Mouse (Mus musculus) MEL (cell line): ENCODE measurements at regions not wholly inside any gene's neighbourhood (a gene's known extent, or its start where the extent isn't known, plus 50 kb on each side); places are given as distances from the start of the nearest gene placed in this dataset.

Experiments used
- CTCF ChIP-seq, 3 experiments: IDR thresholded peaks in 2 of 3; conservative IDR thresholded peaks in 1 of 3; 2 replicates each; pipeline ENCODE4 v1.5.1; 2011 to 2012; ENCODE audit warnings: low read length in 3 of 3, low read depth in 2 of 3, mild to moderate bottlenecking in 2 of 3, improper control_type of control experiment in 1 of 3, inconsistent platforms in 1 of 3, mixed read lengths in 1 of 3, moderate library complexity in 1 of 3; ENCODE audit not compliant: control insufficient read depth in 1 of 3, insufficient read depth in 1 of 3, poor library complexity in 1 of 3, severe bottlenecking in 1 of 3
- EP300 ChIP-seq, 2 experiments: IDR thresholded peaks; 2 replicates each; pipeline ENCODE4 v1.6.1; 2011; ENCODE audit warnings: improper control_type of control experiment in 2 of 2, low read length in 2 of 2, low read depth in 1 of 2, mild to moderate bottlenecking in 1 of 2
- GABPA ChIP-seq: IDR thresholded peaks from 2 replicates; pipeline ENCODE4 v1.6.1; 2012; ENCODE audit warnings: low read depth, mild to moderate bottlenecking, inconsistent platforms, low read length, improper control_type of control experiment, moderate library complexity
- MAX ChIP-seq: IDR thresholded peaks from 2 replicates; pipeline ENCODE4 v1.6.1; 2011; ENCODE audit warnings: low read length, improper control_type of control experiment
- POLR2A ChIP-seq, 2 experiments: IDR thresholded peaks; 2 replicates each; pipeline ENCODE4 v1.6.1; 2011 to 2012; ENCODE audit warnings: low read length in 2 of 2, mild to moderate bottlenecking in 2 of 2, control low read depth in 1 of 2, improper control_type of control experiment in 1 of 2, low read depth in 1 of 2, moderate library complexity in 1 of 2; ENCODE audit not compliant: control insufficient read depth in 1 of 2, insufficient read depth in 1 of 2, poor library complexity in 1 of 2
- POLR2AphosphoS2 ChIP-seq: IDR thresholded peaks from 2 replicates; pipeline ENCODE4 v1.6.1; 2011; ENCODE audit warnings: low read length, improper control_type of control experiment
- SMC3 ChIP-seq: IDR thresholded peaks from 2 replicates; pipeline ENCODE4 v1.6.1; 2011; ENCODE audit warnings: low read depth, low read length, improper control_type of control experiment
- TAL1 ChIP-seq: IDR thresholded peaks from 2 replicates; pipeline ENCODE4 v1.6.1; 2012; ENCODE audit warnings: mild to moderate bottlenecking, inconsistent platforms, low read length, moderate library complexity, mixed read lengths
- TCF12 ChIP-seq: IDR thresholded peaks from 2 replicates; pipeline ENCODE4 v1.6.1; 2014; ENCODE audit warnings: low read depth, mild to moderate bottlenecking, inconsistent platforms, low read length, improper control_type of control experiment, moderate library complexity
- USF1 ChIP-seq: IDR thresholded peaks from 2 replicates; pipeline ENCODE4 v1.6.1; 2014; ENCODE audit warnings: low read depth, mild to moderate bottlenecking, inconsistent platforms, low read length, improper control_type of control experiment, moderate library complexity
- ZKSCAN1 ChIP-seq: IDR thresholded peaks from 2 replicates; pipeline ENCODE4 v1.6.1; 2012; ENCODE audit warnings: low read depth, mild to moderate bottlenecking, inconsistent platforms, low read length, improper control_type of control experiment, moderate library complexity
- ZNF384 ChIP-seq: IDR thresholded peaks from 2 replicates; pipeline ENCODE4 v1.6.1; 2012; ENCODE audit warnings: low read depth, mild to moderate bottlenecking, inconsistent platforms, low read length, improper control_type of control experiment

GRCm38 (mm10) chr2:50853538-50854244 is 295.2 kb downstream of the Rnd3 start:
- no peak for TF ChIP-seq ZNF384
- TF ChIP-seq ZKSCAN1, result no peak
- no peak for TF ChIP-seq USF1
- no peak for TF ChIP-seq TCF12
- no peak for TF ChIP-seq SMC3
- TF ChIP-seq CTCF (IDR thresholded peaks at IDR 0.05 in 2 of 3, conservative IDR thresholded peaks at IDR 0.05 in 1 of 3; ENCODE audit: control insufficient read depth in 1 of 3, insufficient read depth in 1 of 3, low read depth in 2 of 3, low read length in 3 of 3, poor library complexity in 1 of 3, severe bottlenecking in 1 of 3), result no peak
- TF ChIP-seq GABPA, result no peak
- no peak for TF ChIP-seq POLR2A (IDR thresholded peaks at IDR 0.05; ENCODE audit: control insufficient read depth in 1 of 2, insufficient read depth in 1 of 2, low read depth in 1 of 2, low read length in 2 of 2, poor library complexity in 1 of 2)
- TF ChIP-seq TAL1, result no peak
- no peak for TF ChIP-seq MAX
- no peak for TF ChIP-seq POLR2AphosphoS2
- TF ChIP-seq EP300 (IDR thresholded peaks at IDR 0.05; ENCODE audit: low read depth in 1 of 2, low read length in 2 of 2), result no peak
